Mouse (Mus musculus): ENCODE results near the gene Ccdc141. TPM values are rescaled to one million over a fixed set of nuclear protein-coding genes. Genes with fewer than 3 reads are reported as not detected.
"Not testable (repeated sequence)": the region's sequence is repeated elsewhere in the genome, so short reads cannot be mapped to it uniquely, and the experiment has no call there.

The Ccdc141 gene
- polyA plus RNA-seq, 3 experiments from 2014 or later: 1.1 to 2.9 (median 1.1) TPM

DNA sequence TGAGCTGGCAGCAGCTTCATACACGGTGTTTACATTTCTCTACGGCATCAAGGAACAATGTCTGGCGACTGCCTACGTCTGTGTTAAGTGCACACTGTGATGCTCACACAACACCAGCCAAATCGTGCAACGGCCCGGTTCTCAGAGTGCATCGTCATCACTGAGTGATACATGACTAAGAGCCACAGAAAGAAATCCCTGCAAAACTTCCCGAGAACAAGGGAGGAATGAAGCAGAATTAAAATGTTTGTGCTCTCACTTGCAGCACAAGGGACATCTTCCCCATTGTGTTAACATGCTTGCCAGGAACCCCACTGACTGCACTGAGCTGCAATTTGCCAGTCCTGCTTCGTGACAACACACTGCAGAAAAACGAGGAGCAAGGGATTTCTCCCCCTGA lies 114.1 kb downstream of the Ccdc141 start:
- ATAC-seq: no peak

DNA sequence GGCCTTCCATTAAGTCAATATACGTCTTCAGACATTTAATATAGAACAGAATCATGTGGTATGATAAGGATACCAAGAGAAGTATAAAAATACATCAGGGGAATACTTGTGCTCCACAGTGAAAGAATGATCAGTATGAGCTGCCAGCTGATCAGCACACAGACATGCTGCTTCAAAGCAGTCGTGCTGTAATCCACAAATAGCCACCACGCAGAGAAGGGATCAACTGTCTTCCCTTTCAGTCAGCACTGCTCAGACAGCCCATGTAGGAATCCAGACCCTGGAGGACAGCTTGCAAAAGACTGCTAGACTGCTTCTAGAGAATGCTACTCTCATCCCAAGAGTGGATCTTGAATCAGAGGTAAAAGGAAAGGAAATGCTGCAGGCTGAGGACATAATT lies 127.5 kb downstream of the Ccdc141 start:
- ATAC-seq: no peak

DNA sequence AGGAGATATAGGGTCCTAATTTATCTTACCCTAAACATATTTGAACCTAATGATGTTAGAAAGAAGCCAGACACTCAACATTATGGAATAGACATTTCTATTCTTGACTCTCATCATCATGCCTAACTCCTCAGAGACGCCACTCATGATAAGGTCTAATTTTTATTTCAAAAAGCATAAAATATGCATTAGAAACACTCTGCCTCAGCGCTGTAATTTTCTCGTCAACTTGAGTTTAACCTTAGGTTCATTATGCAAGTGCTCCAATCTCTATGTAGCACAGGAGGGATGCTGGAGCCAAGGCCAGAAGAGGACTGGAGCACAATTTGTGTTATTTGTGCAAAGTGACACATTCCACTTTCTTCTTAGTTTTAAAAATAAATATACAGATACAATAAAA lies 130.8 kb downstream of the Ccdc141 start:
- ATAC-seq: no peak

DNA sequence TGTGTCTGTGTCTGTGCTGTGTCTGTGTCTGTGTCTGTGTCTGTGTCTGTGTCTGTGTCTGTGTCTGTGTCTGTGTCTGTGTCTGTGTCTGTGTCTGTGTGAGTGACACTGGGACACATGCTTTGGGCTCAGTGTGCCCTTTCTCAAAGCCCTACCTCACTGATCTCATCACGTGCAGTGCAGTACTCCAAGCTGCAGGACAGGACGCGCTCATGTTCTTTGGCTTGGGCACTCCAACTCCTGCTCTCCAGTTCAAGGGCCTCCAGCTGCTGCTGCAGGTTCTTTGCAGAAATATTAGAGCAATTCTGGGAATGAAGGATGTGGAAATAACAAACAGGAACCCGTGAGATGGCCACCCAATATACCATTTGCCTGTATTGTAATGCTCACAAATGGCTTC lies 131.2 kb downstream of the Ccdc141 start:
- ATAC-seq: no peak

DNA sequence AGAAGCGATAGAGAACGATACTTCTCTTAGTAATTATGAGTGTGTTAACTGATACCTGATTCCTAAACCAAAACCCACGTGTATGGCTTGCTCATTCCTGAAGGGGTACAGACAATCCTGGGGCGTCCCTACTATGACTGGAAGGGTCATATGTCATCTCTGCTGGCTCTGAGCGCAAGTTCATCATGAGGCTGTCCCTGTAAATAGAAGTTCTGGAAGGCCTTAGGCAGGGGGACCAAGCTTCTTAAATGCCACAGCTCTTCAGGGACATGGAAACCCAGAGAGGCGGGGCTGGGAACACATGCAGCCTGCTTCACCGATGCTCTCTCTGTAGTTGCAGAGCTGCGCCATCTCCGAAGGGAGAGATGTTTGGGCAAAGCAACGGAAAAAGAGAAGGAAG lies 133.2 kb downstream of the Ccdc141 start:
- ATAC-seq: no peak

DNA sequence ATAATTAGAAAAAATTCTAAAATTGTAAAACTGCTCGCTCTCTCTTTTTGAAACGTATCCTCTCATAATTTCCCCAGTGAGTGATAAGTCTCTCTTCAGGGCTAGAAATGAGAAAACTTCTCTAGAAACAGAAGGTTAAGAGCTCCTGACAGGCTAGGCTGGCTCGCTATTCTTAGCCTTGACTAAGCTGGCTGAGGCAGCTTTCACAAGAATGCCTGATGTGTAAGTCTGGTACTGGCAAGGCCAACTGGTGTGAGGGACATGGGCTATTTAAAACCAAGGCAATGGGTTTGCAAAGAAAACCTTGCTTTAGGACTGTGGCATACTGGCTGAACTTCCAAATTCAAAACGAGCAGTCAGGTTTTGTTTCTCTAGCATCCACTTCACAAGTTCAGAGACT lies 136.3 kb downstream of the Ccdc141 start:
- ATAC-seq: no peak

DNA sequence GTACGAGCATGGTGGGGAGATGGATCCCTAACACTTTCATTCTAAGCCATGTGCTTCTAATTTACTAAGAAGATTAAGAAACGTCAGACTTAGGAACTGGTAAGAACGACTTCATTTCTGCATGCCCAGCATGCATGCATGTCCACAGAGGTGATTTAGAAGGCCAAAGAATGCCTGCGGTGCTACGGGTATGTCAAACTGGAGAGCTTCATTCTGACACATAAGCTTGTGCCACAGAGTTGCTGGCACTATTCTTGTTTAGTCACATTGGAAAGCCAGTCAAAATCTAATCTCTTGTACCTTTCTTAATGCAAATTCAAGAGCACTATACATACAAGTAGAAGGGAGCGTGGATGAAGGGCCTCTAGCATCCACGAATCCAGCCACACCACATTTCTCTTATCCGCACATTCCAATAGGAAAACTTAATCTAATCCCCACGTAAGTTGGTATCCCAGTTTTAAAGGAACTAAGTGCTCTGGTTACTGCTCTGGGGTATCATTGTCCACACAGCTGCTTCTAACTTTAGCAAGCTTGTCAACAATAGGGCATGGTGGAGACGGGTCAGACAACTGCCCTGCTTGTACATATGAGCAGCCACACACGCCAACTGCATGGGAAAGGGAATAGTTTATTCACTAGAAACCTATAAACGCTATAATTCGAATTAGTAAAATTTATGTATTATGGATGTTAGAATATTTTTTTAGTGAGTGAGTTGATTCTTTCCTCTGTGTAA lies 136.9 kb downstream of the Ccdc141 start:
- ATAC-seq: no peak

DNA sequence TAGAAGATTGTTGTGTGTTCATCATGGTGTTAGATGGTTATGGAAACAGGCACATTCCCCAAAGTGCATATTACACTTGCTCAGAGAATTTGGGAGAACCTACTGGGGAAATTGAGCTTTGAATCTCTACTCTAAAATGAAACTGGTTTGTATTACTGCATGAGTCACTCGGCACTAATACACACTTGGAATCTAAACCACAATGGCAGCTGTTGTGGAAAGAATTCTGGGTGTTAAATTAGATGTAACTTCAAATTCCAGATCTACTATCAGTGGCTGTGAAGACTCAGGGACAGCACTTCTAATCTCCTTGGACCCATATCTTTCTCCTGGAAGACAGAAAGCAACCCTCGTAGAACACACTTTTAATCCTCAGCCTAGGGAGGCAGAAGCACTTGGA lies 149.8 kb downstream of the Ccdc141 start:
- no peak for ATAC-seq

DNA sequence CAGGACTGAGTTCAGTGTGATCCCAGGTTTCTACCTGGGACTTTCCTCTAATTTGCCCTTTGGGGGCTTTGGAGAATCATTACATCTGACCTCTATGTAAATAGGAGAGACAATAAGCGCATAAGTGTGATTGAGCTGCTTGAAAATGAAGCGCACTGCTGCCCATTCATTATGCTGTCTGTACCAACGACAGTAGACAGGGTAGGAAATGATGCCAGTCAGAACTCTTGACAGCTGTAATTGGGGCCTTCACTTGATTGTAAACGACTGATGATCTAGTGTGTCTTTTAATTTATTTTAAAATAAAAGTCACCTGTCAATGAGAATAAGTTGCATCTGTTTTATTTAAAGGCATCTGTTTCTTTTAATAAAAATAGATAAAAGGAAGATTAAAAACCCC lies 152.7 kb downstream of the Ccdc141 start:
- no peak for ATAC-seq

DNA sequence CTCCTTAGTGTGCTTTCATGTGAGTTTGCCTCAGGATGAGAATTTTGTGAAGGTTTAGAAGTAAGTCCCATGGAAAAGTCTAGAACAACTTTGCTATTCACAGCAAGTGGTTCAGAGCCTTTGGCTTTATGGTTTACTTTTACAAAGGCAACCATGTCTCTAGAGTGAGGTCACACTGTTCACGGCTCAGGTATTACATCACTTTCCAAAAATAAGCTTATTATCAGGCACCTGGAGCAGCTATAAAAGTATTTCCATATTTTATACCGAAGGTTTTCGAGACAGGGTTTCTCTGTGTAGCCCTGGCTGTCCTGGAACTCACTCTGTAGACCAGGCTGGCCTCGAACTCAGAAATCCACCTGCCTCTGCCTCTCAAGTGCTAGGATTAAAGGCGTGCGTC lies 157.0 kb downstream of the Ccdc141 start:
- not testable (repeated sequence) for ATAC-seq

DNA sequence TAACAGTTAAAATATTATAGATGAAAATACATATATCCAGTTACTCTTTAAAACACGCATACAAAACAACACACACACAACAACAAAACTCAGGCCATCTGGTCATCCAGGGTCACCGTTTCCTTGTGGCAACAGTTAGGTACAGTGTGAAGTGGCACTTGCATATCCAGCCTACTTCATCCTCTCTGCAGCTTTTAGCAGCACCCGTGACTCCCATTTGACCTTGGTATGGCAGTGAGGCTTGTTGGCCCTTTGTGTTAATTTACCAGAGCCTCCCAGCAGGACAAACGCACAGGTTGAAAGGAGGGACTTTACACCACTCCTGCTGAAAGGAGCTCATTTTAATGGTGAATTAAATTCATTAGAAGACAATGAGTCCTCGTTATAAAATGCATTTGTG lies 158.5 kb downstream of the Ccdc141 start:
- no peak for ATAC-seq

DNA sequence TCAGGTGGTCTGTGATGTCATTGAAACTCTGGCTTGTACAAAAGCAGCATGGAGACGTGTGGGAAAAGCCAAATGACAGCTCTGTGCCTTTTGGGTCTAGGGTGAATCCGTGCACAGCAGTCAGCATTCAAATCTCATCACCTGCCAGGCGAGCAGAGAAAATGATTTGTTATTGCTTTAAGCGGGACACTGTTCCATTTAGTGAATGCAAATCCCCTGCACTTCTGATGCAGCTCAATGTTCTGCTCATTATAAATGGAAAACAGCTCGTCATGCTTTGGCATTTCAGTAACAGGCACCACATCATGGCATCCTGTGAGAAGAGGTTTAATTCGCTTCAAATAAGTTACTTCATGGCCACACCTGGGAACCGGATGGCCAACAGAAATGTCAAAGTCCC lies 163.4 kb downstream of the Ccdc141 start:
- no peak for ATAC-seq

DNA sequence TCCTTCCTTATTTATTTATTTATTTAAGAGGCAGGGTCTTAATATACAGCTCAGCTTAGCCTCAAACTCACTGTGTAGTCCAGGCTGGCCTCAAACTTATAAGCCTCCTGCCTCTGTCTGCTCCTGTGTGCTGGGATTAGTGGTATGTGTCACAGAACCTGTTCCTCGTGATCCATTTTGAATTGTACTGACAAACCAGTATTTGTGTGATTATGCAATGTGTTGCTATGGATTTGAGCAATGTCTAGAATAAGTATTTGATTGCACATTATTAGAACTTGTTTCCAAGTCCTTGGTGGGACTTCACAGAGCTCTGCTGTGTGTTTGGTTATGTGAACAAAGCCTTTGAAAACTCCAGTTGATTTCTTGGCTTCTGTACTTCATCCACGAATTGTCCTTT lies 167.3 kb downstream of the Ccdc141 start:
- no peak for ATAC-seq

DNA sequence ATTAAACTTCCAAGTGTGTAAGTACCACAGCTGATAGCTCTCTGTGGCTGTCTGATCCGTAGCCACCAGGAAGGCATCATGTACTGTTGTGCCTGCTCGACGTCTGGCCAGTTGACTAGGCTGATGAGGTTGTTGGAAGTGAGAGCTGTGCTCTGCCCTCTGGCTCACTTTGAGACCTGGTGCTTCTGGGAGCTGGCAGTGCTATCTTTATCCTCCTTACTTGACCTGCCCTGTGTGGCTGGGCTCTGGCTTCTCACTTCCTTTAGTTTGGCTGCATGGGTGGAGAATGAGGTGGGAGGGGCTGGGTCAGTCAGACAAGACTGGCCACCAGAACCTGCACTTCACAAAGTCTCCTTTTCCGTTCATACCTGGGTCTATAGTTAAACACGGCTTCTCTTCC lies 172.1 kb downstream of the Ccdc141 start:
- no peak for ATAC-seq

DNA sequence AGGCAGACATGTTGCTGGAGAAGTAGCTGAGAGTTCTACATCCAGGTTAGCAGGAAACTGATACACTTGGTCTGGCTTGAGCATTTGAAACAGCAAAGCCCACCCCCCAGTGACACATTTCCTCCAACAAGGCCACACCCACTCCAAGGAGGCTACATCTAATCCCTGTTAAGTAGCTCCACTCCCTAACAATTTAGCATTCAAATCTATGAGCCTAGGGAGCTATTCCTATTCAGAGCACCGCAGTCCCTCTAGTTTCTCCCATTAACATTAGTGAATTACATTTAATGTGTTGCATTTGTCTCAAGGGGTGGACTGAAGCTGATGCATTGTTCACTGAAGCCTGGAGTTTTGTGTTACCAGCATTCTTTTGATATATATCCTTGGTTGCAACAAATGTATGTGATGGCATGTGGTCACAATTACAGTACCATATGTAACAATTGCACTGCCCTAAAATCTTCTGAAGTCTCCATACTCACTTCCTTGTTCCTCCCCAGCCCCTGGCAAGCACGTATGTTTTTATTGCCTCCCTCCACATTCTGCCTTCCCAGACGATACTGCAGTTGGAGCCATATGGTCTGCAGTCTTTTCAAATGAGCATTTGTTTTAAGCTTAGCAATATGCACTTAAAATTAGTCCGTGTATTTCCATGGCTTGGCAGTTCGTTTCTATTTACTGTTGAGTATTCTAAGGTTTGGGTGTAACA lies 177.8 kb downstream of the Ccdc141 start:
- ATAC-seq: no peak

DNA sequence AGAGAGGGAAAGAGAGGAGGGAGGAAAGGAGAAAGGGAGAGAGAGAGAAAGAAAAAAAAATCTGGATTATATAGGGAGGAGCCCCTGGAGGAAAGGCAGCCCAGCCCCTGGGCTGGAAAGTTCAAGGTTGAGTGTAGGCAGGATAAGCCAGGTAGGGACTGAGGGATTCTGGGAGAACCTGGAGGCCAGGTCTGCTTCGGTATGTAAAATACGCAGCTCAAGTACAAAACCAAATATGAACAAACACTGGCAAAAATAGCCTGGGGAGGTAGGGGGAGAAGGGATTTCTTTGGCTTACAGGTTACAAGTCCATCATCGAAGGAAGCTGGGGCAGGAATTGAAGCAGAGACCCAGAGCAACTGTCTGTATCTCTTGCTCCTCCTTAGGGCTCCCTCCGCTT lies 183.1 kb downstream of the Ccdc141 start:
- no peak for ATAC-seq

DNA sequence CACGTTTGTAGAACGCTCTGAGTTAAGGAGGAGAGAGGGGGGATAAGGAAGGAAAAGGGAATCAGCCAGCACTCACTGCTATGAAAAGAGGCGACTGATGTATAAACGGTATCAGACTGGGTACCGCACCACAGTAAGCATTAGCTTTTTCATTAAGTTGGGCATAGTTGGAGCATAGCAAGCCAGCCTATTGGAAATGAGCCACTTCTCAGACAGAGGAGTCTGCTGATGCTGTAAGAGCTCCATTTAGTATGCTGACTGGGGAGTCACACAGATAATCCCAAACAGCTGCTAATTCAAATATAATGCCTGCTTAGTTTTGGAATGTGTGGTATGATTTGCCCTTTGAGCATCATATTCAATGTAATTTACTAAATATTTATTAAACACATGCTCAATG lies 186.1 kb downstream of the Ccdc141 start:
- no peak for ATAC-seq

DNA sequence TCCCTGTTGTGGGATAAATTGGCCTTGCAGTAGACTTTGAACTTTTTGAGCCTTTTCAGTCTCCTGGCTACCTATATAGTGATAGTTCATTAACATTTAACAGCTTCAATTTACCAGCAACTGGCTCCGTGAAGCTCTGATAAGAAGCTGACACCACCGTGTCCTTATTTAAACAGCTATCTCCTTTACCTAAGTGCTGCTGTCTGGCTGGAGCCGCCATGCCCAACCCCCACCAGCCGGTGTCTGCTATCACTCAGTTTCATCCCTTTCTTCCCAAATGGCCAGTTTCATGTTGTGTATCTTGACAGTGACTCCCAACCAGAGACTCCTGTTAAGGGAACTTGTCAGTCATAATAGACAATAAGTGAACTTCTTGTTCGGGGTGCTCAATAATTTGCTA lies 186.8 kb downstream of the Ccdc141 start:
- no peak for ATAC-seq

DNA sequence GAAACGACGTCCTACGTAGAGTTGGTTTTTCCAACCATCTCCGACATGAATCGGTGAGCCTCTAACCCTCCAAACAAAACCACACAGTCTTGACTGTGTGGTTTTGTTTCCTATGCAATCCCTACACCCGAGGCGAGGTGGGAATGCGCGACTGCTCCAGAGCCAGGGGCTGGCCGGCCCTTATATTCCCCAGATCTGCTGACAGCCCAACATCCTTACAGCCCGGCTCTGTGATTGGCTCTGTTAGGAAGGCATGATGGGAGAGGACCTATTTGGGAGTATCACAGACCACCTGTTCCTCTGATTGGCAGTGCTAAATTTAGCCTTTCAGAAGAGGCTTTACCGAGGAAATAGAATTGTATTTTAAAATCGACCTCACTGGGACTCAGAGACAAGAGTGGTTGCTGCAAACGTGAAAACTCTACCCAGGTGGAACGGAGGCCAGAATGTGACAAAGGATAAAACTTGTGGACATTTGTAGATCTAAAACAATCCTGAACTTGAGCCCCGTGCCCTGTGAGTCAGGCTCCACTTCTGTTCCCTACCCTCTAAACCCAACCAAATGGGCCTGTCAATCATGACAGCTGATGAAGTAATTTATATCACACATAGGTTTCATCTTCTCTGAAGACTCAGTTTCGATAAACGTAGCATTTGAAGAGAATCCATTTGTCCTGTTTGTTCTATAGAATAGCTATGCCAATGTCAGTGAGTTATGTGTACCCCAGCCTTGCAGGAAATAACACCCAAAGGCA lies 187.9 kb downstream of the Ccdc141 start, which contains the start of gene Ttn:
Gene Ttn (minus strand): TSS at position 157 of the 755 bp plus-strand sequence.
- no peak for ATAC-seq

DNA sequence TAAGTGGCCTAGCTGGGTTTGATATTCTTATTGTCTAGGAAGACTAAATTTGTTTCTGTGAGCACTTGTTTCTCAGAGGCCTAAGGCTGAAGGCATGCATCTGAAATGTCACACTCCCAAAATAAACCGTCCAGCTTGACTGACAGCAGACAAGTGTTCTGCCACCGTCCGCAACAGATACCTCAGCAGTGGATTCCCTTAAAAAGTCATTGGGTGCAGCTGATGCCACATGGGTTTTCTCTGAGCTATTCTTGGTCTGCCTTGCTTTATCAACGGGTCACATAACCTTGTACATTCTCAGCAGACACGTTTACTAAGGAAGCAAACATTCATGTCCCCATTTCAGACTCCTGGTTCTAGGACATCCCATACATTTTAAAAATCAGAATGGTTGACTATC lies 188.7 kb downstream of the Ccdc141 start:
- ATAC-seq: no peak

DNA sequence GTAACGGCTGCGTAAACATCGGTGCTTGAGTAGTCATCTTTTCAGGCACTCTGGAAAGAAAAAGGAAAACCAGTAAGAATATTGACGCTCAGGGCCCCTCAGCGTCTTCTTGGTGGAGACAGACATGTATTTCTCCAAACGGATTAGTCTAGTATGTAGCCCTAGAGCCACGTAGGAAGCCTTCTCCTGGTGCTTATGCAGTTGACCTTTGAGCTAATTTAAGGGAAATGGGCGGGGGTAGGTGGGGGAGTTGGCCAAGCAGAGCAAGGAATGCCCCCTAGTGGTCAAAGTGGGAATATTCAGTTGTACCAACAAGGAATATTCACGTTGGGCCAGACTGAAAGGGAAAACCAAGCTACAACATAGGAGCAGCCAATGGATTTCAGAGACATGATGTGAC lies 190.3 kb downstream of the Ccdc141 start:
- no peak for ATAC-seq

DNA sequence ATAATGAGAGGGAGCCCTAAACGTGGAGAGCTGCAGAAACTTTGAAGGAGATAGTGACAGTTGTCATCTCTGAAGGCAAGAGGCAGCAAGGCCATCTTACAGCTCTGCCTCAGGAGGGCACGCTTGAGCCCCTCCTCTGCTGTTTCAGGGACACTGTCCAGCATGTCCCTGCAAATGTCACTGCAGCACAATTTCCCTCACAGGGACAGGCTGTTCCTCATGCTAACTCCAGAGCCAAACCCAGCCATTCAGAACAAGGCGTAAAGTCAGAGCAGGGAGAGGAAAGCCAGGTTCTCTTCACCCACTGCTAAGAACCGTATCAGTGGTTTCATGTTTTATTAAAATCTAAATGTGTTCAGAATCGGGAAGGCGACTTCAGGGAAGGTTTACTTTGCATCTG lies 192.8 kb downstream of the Ccdc141 start:
- ATAC-seq: no peak

DNA sequence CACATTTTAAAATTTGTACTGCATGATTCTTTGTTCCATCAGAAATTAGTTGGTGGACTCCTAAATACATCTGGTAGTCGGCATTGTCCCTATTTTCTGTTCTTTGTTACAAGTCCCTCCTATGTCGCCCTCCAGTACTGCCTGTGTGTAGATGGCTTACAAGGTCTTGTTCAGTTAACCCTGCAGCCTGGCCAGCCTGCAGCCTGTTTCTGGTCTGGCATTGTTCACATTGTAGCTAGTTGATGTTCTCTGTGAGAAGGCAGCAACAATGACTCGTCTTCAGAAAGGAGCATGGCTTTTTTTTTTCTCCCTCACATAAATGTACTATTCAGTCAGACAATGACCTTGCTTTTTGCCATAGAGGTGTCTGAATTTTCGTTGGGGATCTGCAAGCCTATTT lies 198.4 kb downstream of the Ccdc141 start:
- ATAC-seq: no peak

DNA sequence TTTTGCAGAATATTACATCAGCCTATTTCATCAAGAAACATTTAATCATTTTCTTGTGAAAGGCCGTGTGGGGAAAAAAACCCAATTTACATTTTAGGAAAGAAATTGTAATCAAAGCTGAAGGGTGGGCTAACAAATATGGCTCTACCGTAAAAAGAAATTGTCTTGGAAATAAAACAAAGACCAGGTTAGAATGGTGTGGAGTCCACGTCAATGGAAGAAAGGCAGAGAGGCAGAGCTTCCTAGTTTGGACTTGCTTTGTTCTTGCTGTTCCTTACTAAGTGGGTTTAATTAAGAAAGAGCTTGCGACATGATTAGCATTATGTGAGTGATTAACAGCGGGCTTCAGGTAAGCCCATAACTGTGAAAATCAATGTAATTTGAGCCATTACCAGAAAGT lies 199.4 kb downstream of the Ccdc141 start:
- ATAC-seq: no peak
